12 mouse cellular contexts compared by ENCODE assay signal in the genomic region with DNA sequence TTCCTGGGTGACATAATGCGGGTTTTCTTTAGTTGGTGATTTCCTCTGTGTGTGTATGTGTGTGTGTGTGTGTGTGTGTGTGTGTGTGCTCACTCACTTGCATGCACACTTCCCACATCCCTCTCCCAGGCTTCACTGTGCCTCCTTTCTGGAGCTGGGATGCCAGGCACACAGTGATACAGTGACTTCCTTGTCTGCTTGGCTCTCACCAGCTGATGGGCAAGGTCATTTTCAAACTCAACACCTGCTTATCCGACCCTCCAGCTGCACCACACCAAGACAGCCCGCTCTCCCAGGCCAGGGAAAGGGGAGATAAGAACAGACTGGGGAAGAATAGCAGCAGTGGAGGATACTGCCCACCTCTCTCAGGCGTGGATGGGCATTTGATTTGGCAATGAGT. TPM values are rescaled to one million over a fixed set of nuclear protein-coding genes. Genes with fewer than 3 reads are reported as not detected.
A peak's percentile ranks its signal among the peaks of the same experiment; 100 is the strongest.
DNase-seq lines count a peak whose midpoint lies in the region; ATAC-seq lines count a peak whose summit lies in the region.
"Had no signal": no experiment of that assay in that cellular context is flagged by ENCODE, and none has a peak within 500 bp of the region (broad histone marks: within the 10 kb centered on the region; RNA-seq: fewer than 3 reads in every experiment).

No protein-coding gene starts in this region.

- intact Hi-C loops in heart, postnatal 25 days (cut with DNase I), result no loop called here

- peak overlapping the region; percentile 29 to 76 for H3K27ac ChIP-seq in heart, embryonic 14.5 days (replicated peaks in 1 of 2; ENCODE audit: control insufficient read depth in 1 of 2, insufficient read depth in 1 of 2, low read depth in 2 of 2, low read length in 2 of 2)
- peak overlapping the region; percentile 27 for H3K27ac ChIP-seq in midbrain, embryonic 14.5 days (replicated peaks; ENCODE audit: low read depth, low read length)
- H3K27ac ChIP-seq in midbrain, embryonic 11.5 days (ENCODE audit: low read depth, low read length), result no peak overlapping the region
- H3K27ac ChIP-seq in hindbrain, embryonic 14.5 days, result peak overlapping the region; percentile 73
- peak overlapping the region; percentile 82 for H3K27ac ChIP-seq in neural tube, embryonic 15.5 days (replicated peaks)
- H3K27ac ChIP-seq: liver, embryonic 14.5 days had no signal

- no peak overlapping the region for H3K4me3 ChIP-seq in heart, embryonic 14.5 days (ENCODE audit: control insufficient read depth in 1 of 2, insufficient read depth in 1 of 2, low read depth in 1 of 2, low read length in 2 of 2)
- no peak overlapping the region for H3K4me3 ChIP-seq in midbrain, embryonic 14.5 days (replicated peaks; ENCODE audit: low read depth, low read length)
- no peak overlapping the region for H3K4me3 ChIP-seq in midbrain, embryonic 11.5 days (ENCODE audit: low read depth, low read length)
- H3K4me3 ChIP-seq in hindbrain, embryonic 14.5 days (replicated peaks; ENCODE audit: low read length), result no peak overlapping the region
- no peak overlapping the region for H3K4me3 ChIP-seq in neural tube, embryonic 15.5 days (replicated peaks)
- H3K4me3 ChIP-seq: megakaryocyte, embryonic 14.5 days had no signal

- peak overlapping the region; percentile 26 for H3K4me2 ChIP-seq in heart, embryonic 14.5 days (ENCODE audit: low read length)
- H3K4me2 ChIP-seq in midbrain, embryonic 14.5 days (ENCODE audit: low read length), result no peak overlapping the region
- no peak overlapping the region for H3K4me2 ChIP-seq in midbrain, embryonic 11.5 days
- no peak overlapping the region for H3K4me2 ChIP-seq in hindbrain, embryonic 14.5 days (replicated peaks)
- H3K4me2 ChIP-seq in neural tube, embryonic 15.5 days, result no peak overlapping the region

- no peaks in the 10 kb centered on the region for H3K9me3 ChIP-seq in heart, embryonic 14.5 days (ENCODE audit: control insufficient read depth, low read length)
- H3K9me3 ChIP-seq in midbrain, embryonic 14.5 days (ENCODE audit: control insufficient read depth, low read length), result no peaks in the 10 kb centered on the region
- H3K9me3 ChIP-seq in midbrain, embryonic 11.5 days (ENCODE audit: control insufficient read depth, low read length), result no peaks in the 10 kb centered on the region
- H3K9me3 ChIP-seq in hindbrain, embryonic 14.5 days (ENCODE audit: control insufficient read depth, low read length), result no peaks in the 10 kb centered on the region
- H3K9me3 ChIP-seq in neural tube, embryonic 15.5 days (replicated peaks), result no peaks in the 10 kb centered on the region
- H3K9me3 ChIP-seq: megakaryocyte, embryonic 14.5 days had no signal

- H3K36me3 ChIP-seq in heart, embryonic 14.5 days (ENCODE audit: control insufficient read depth, insufficient read depth, low read length), result no peaks in the 10 kb centered on the region
- no peaks in the 10 kb centered on the region for H3K36me3 ChIP-seq in midbrain, embryonic 14.5 days (ENCODE audit: control insufficient read depth, insufficient read depth, low read length)
- H3K36me3 ChIP-seq in midbrain, embryonic 11.5 days (ENCODE audit: control insufficient read depth, insufficient read depth, low read length), result no peaks in the 10 kb centered on the region
- H3K36me3 ChIP-seq in hindbrain, embryonic 14.5 days (replicated peaks; ENCODE audit: control insufficient read depth, insufficient read depth), result no peaks in the 10 kb centered on the region
- H3K36me3 ChIP-seq in neural tube, embryonic 15.5 days, result no peaks in the 10 kb centered on the region

- no peaks in the 10 kb centered on the region; the same call in 1 of the 2 replicates for H3K27me3 ChIP-seq in heart, embryonic 14.5 days (ENCODE audit: control insufficient read depth, insufficient read depth, low read length)
- no peaks in the 10 kb centered on the region for H3K27me3 ChIP-seq in midbrain, embryonic 14.5 days (ENCODE audit: control insufficient read depth, insufficient read depth, low read length)
- no peaks in the 10 kb centered on the region for H3K27me3 ChIP-seq in midbrain, embryonic 11.5 days (ENCODE audit: control insufficient read depth, insufficient read depth, low read length)
- H3K27me3 ChIP-seq in hindbrain, embryonic 14.5 days (ENCODE audit: control insufficient read depth, insufficient read depth, low read length), result no peaks in the 10 kb centered on the region
- no peaks in the 10 kb centered on the region for H3K27me3 ChIP-seq in neural tube, embryonic 15.5 days (replicated peaks)

- H3K4me1 ChIP-seq in heart, embryonic 14.5 days (ENCODE audit: control insufficient read depth in 2 of 2, insufficient read depth in 2 of 2, low read length in 2 of 2), result peaks cover 31 to 39% of the 10 kb centered on the region in 2 experiments
- no peaks in the 10 kb centered on the region for H3K4me1 ChIP-seq in midbrain, embryonic 14.5 days (ENCODE audit: control insufficient read depth, insufficient read depth, low read length)
- H3K4me1 ChIP-seq in midbrain, embryonic 11.5 days (ENCODE audit: control insufficient read depth, insufficient read depth, low read length), result no peaks in the 10 kb centered on the region
- no peaks in the 10 kb centered on the region for H3K4me1 ChIP-seq in hindbrain, embryonic 14.5 days (replicated peaks; ENCODE audit: control insufficient read depth, insufficient read depth, low read length)
- peaks cover 14% of the 10 kb centered on the region; the same call in 1 of the 2 replicates for H3K4me1 ChIP-seq in neural tube, embryonic 15.5 days

- WGBS in heart, embryonic 14.5 days, result 8% methylated on average over 4 of the region's 4 CpGs
- 75% methylated on average over 4 of the region's 4 CpGs for WGBS in midbrain, embryonic 14.5 days
- 84% methylated on average over 4 of the region's 4 CpGs for WGBS in midbrain, embryonic 11.5 days
- 55% methylated on average over 4 of the region's 4 CpGs for WGBS in hindbrain, embryonic 14.5 days
- WGBS in neural tube, embryonic 15.5 days, result 69% methylated on average over 4 of the region's 4 CpGs

- ATAC-seq in heart, embryonic 14.5 days (ENCODE audit: insufficient number of reproducible peaks, insufficient read depth, low FRiP score, low read depth), result peak; percentile 83
- ATAC-seq in midbrain, embryonic 14.5 days (ENCODE audit: low FRiP score, low TSS enrichment), result peak; percentile 14; the same call in 1 of the 2 replicates
- ATAC-seq in midbrain, embryonic 11.5 days (ENCODE audit: low FRiP score), result no peak
- peak; percentile 64; the same call in 1 of the 2 replicates for ATAC-seq in hindbrain, embryonic 14.5 days (ENCODE audit: low FRiP score)
- peak; percentile 86 for ATAC-seq in neural tube, embryonic 15.5 days (ENCODE audit: low FRiP score)

- DNase-seq in heart, postnatal 25 days (ENCODE audit: low spot score), result no peak
- peak; percentile 30 for DNase-seq in midbrain, embryonic 14.5 days
- DNase-seq in midbrain, embryonic 11.5 days (ENCODE audit: low spot score, missing footprints), result no peak
- DNase-seq in hindbrain, embryonic 14.5 days (ENCODE audit: low spot score), result no peak
- DNase-seq in layer of hippocampus, adult 9-11 months, result no peak
- DNase-seq in urinary bladder, postnatal 4 days (ENCODE audit: low spot score in 2 of 2), result no peak
- DNase-seq: adrenal gland, adult 2 months; thymus, adult 18-20 months had no signal

- H3K9ac ChIP-seq in heart, embryonic 14.5 days (ENCODE audit: low read length), result no peak overlapping the region
- no peak overlapping the region for H3K9ac ChIP-seq in midbrain, embryonic 14.5 days (replicated peaks; ENCODE audit: low read length)
- H3K9ac ChIP-seq in midbrain, embryonic 11.5 days (ENCODE audit: low read length), result no peak overlapping the region
- H3K9ac ChIP-seq in hindbrain, embryonic 14.5 days, result no peak overlapping the region
- H3K9ac ChIP-seq in neural tube, embryonic 15.5 days (replicated peaks), result no peak overlapping the region
- H3K9ac ChIP-seq: liver, embryonic 14.5 days had no signal

RNA-seq across cellular contexts. Expression of gene Arhgef3, which starts 52.5 kb away (rescaled TPM):
- polyA plus RNA-seq in heart, embryonic 14.5 days (2014; fragmentation: Nextera tagmentation; extraction: Ambion mirVana), result 14.7 and 15.4 TPM in 2 replicates
- 10 to 100 TPM; 29.0 to 34.1 TPM for total RNA-seq in heart, postnatal 25 days (2021)
- polyA plus RNA-seq in midbrain, embryonic 14.5 days (2014; fragmentation: Nextera tagmentation; extraction: Ambion mirVana), result 5.3 and 5.5 TPM in 2 replicates
- 2.2 and 2.6 TPM in 2 replicates for polyA plus RNA-seq in midbrain, embryonic 11.5 days (2014; fragmentation: Nextera tagmentation; extraction: Ambion mirVana)
- polyA plus RNA-seq in hindbrain, embryonic 14.5 days (2014; fragmentation: Nextera tagmentation; extraction: Ambion mirVana), result 11.8 and 17.3 TPM in 2 replicates
- polyA plus RNA-seq in neural tube, embryonic 15.5 days (2015; fragmentation: Nextera tagmentation; extraction: Ambion mirVana), result 13.6 and 13.7 TPM in 2 replicates
